Mouse (Mus musculus) induced T-regulatory cell, adult 2 months (primary cell): ENCODE measurements around the gene Aar2.
A peak's percentile ranks its signal among the peaks of the same experiment; 100 is the strongest.

Experiments
- DNase-seq: peaks from one replicate; pipeline ENCODE4 v3.0.0-alpha.2; 2012; ENCODE audit warnings: low read depth

Aar2 gene

DNA sequence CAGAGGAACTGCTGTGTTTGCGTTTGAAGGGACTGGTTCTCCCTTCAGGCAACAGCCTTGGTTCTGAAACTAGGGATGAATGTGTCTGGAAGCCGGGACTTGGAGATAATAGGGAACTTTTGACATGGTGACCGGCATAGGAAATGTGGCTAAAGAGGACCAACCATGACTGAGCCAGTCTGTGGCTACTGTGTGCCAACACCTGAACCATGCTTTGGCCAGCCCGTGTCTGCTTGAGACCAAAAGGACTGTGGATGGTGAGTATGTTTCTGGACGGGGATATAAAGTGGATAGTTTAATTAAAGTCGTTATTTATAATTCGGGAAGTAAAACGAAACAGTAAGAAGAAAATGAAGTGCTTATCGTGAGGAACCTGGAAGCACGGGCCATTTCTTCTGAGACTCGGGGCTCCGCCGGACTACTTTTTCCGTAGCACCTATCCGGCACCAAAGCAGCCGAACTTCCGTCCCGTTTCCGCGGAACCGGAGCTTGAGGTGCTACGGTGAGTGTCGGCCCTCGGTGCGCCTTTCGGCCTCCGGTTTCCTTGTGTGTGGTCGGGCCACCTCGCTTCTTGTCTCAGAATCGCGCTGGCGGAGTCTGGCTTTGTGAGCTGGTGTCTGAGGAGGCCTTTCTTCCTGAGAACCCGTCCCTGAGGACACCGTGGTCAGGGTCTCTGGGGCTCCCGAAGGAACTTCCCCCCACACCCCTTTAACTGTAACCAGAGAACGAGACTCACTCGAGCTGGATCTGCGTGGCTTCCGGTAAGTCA is at the start of gene Aar2:
Gene Aar2 (plus strand): TSS at position 462 of the 769 bp plus-strand sequence.
- peak; percentile 95 for DNase-seq

DNA sequence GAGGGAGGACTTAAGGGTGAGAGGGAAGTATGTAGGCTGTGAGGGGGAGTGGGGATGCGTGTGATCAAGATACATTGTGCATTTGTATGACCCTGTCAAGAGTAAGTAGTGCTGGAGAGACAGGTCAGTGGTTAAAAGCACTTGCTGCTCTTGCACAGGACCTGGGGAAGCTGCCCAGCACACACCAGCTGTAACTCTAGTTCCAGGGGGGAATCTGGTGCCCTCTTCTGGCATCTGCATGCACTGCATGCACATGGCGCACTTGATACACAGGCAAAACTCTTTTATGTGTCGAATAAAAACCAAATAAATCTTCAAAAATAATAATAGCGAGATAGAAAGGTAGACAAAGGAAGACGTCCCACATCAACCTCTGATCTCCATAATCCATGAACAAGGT is 49.5 kb upstream of the Aar2 start:
- DNase-seq = peak; percentile 40

DNA sequence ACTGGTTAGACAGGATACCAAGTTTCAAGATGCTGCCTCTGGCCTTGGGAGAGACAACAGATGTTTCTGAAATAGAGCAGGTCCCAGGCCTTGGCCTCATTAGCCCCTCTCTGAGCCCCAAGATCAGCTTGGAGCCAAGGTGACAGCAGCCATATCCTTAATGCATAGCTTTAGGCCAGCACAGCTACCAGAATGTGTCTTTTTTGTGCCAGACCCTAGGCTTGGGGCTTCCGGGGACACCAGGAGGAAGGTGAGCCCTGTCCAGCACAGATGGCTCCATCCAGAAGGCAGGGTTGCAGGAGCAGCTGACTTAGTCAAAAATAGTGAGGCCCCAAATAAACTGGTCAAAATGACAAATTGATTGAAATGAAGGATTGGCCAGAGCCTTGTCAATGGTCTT is 46.4 kb upstream of the Aar2 start:
- no peak for DNase-seq

DNA sequence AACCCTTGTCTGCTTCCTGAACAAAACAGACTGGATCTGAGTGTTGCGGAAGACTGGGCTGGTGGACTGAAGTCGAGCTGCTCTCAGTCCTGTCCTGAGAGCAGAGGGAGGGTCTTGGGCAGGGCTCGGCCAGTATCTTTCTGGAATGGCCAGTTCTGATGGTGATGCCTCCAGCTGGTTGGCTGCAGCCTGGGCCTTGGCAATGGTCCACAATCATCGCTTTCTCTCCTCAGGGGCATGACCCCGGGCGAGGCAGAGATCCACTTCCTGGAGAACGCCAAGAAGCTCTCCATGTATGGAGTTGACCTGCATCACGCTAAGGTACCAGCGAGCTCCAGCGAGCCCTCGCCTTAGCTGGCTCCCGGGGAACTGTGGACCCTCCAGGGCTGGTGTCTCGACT is 41.9 kb upstream of the Aar2 start:
- DNase-seq = no peak

DNA sequence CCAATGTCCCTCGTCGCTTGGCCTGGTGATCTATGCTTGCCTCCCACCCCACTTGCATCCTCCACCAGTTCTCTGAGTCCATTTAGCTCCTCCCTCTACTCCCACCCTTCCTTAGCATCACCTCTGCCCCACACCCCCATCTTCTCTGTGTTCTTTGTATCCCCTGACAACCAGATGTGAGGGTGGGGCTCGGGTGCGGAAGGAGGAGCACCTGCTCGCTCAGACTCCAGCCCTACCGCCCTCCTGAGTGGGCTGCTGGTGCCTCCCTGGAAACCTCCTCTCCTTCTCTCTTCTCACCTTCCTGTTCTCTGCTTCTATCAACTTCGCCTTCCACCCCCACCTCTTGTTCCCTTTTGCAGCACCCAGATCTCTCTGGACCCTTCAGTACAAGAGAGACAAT is 35.4 kb upstream of the Aar2 start:
- no peak for DNase-seq

DNA sequence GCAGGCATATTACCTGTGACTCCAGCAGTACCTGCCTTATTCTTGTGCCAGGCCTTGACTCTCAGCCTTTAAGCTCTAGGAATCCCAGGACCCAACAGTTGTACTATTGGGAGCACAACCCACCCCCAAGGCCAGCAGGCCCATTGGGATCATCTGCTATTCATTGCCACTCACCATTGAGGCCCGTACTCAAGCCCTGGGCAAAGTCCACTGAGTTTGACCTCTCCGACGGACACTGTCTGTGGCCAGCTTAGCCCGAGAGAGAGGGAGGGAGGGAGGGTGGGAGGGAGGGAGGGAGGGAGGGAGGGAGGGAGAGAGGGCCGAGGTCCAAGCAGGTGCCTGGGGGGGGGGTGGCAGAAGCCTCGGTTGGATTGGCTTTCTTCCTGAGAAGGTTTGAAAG is 34.8 kb upstream of the Aar2 start:
- DNase-seq = no peak

DNA sequence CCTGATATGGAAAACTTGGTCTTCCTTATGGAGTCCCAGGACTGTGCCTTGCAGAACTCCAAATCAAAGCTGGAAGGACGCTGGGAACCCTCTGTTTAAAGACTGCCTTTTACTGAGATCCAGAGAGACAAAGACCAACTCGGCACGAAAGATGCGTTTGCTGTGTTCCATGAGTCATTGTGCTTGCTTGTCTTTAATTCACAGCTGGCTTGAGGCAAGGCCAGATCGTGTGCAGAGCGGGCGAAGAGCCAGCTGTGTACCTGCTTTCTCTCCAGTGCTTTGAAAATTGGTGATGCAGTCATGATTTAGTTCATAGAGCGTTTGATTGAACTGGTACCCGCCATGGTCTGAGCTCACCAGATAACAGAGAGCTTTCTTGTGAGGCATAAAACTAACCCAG is 32.3 kb upstream of the Aar2 start:
- DNase-seq = no peak

DNA sequence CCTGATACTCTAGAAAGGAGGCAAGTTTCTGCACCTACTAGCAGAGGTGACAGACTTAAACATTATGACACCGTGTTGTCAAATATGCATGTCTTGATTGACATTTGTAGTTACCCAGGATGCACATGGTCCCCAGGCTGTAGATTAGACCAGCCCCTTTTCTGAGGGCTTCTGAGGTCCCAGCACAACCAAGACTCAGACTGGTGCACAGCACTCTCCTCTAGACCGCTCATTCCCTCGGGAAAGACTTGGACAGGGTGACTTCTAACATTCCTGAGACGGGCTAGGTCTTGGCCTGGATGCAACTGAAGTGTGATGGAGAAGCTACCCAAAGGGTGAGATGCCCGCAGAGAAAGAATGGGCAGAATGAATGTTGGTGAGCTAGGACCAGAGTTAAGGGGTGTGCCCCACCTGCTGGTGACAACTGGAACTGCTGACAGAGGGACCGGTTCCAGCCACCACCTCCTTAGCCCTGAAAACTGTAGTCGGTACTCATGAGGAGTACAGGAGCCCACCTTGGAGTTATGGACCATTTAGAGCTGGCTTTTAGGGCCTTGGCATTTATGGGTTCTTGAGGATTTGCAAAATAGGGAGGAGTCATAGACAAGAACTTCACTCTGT is 31.7 kb upstream of the Aar2 start:
- DNase-seq = peak; percentile 66

DNA sequence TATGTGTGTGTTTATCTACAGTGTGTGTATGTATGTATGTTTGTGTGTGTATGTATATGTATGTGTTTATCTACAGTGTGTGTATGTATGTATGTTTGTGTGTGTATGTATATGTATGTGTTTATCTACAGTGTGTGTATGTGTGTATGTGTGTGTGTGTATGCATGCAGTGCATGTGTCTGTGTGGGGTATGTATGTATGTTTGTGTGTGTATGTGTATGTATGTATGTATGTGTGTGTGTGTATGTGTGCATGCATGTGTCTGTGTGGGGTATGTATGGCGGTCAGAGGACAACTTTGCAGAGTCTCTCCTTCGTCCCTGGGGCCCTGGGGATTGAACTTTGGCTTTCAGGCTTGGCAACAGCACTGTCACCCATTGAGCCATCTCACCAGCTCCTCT is 30.7 kb upstream of the Aar2 start:
- peak; percentile 14 for DNase-seq

DNA sequence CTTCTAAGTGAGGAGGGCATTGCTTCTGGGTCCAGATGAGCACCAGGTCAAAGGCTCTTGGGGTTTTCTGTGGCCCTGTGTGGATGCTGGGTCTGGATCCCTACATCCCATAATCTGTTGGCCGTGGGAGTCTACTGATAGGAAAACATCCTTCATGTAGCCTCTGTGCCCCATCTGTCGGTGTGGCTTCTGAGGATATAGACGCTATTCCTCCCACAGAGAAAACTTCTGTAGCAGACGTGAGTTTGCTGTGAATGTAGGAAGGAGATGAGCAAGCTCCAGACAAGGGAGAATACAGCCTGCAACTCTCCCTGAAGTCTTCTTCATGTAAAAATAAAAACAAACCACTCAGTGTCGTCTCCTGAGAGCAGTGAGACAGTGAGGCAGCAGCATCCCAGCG is 29.1 kb upstream of the Aar2 start:
- no peak for DNase-seq

DNA sequence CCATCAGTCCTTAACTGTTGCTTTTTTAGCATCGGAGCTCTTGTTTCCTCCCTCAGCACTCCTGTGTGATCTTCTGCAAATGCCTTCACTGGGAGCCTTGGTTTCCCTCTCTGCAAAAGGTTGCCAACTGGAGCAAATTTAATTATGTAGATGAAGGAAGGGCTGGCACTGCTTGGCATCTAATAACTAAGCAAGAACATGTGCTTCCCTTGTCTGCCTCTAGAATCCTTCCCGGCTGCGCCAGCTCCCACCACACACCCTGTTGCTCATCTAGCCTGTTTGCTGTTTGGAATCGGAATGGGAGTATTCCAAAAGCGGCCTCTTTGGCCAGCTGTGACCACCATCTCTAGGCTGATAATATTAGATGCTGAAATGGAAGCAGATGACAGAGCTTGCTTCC is 27.8 kb upstream of the Aar2 start:
- no peak for DNase-seq

DNA sequence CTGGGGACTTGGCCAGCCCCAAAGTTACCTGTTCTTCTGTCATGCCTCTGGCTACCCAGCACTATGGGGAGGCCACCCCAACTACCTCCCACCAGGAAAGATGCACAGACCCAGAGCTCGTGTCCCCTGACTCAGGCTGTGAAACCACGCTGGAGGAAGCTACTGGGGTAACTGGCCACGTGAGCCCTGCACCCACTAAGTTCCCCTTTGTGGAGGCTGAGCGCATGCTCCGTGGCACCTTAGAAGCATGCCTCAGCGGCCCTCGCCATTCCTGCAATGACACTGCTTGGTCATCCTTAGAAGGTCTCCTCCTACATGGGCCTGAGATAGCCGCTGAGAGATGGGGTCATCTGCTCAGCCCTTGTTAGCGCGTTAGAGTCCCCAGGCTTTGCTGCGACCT is 24.4 kb upstream of the Aar2 start:
- no peak for DNase-seq

DNA sequence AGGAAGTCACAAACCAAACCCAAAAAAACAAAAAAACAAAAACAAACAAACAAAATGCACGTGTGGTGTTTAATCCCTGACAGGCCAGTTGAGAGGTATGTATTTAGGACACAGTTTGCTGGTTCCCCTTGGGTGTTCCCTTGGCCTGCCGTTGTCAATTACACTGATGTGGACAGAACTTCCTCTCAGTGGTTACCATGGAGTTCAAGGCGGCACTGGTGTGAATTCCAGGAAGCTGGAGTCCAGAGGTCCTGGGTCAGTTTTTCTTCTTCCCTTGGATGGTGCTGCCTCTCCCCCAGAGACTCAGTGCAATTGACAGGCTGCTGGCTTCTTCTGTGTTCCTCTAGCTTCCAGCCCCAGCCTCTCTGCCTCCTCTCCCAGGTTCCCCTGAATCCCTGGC is 23.3 kb upstream of the Aar2 start:
- no peak for DNase-seq

DNA sequence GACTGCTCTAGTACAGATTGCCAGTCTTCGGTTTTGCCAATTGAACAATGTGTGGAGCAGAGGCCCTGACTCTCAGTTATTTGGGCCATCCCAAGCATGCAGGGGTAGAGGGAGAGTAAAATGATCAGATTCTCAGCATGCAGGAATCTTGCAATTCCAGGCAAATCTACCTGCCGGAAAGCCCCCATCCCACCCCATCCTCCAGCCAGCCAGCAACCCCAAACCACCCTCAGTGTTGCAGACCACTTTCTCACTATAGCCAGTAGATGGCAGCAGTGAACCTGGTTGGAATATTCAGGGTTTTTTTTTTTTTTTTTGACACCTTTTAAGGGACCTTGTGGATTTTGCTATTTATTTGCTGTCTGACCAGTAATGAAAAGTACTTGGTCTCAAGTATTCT is 17.7 kb upstream of the Aar2 start:
- peak; percentile 66 for DNase-seq

DNA sequence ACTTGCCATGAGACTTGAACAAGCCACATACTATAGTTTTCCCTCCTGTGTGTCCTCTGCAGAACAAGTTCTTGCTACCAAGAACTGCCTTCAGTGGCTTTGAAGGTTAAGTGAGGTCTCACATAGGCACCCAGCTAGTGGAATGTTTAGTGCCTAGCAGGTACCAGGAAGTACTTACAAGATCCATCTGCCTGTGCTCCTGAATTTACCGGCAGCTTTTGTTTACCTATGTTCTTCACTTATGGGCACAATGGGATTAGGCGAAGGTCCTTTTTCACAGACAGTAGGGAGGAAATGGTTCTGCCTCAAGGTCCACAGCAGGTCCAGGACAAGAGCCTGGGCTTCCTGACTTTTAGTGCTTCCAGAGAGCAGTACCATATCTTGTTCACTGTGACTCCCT is 14.2 kb upstream of the Aar2 start:
- no peak for DNase-seq

DNA sequence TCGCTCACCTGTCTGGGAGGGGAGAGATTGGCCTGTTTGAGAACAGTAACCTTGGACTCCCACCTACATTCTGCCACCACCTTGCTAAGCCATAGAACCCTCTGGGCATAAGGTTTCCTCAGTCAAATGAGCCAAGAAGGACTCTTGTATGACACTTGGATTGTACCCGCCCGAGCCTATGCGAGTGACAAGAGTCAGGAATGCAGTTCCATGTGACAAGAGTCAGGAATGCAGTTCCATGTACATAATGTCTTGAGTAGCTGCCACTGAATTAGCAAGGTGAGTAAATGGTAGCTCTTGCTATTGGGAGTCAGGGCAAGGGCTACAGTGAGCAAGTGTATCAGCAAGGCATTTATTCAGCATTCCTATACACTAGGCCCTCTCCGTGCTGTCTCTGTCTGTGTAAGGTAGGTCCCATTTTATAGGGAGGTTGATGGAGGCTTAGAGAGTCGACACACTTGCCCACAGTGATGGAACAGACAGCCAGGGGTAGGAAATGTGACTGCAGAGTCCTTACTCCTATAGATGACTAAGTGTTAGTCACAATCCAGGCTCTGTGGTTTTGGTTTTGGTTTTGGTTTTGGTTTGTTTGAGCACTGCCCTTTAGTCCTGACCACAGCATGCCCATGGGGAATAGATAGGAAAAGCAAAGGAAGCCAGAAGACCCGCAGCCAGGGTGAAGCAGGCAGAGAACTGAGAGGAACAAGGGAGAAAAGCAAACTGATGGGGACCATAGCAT is 8.4 kb upstream of the Aar2 start:
- DNase-seq = peak; percentile 15

DNA sequence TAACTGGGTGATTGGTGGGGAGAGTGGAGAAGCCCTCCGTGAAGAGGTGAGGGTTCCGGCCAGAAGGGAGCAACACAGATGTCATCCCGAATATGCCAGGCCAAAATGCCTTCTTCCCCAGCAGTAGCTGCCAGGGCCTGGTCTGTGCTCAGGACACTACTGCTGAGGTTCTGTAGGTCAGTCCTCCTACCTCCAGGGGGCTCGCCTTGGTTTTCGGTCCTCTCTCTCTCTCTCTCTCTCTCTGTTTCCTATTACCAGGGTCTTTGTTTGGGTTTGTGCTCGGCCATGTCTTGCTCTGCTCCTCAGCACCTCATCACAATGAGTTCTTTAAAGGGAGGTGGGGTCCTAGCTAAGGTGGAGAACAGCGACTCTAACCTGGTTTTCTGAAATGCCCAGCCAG is 6.4 kb upstream of the Aar2 start:
- DNase-seq = no peak

DNA sequence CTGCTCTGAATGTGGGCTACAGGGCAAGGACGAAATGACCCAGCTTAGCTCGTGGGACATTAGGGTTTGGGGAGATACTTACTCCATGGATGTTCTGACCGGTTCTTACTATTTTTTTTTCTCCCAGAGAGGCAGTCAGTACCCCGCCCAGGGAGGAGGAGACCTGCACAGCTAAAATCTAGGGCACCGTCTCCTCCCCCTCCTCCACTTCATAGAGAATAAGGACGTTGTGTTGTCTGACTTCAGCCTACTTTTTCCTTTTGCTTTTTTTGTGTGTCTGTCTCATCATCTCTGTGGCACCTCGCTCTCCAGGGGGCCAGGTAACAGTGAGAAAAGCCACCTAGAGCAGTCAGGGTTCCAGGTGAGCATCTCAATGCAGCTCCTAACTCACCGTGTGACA is 5.0 kb upstream of the Aar2 start:
- no peak for DNase-seq

DNA sequence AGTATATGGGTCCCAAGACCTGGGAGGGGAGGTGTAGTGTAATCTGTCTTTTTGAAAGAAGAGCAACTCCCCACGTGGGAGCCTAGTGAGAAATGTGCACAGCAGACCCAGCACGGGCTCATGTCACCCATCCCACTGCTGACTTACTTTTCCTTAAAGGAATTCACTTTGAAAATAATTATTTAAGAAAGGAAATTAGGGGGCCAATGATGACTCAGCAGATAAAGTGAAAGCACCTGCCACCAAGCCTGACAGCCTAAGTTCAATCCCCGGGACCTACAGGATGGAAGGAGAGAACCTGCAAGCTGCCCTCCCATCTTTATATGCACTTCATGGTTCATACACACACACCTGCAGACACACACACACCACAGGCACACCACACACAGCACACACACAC is 3.6 kb upstream of the Aar2 start:
- DNase-seq = no peak

DNA sequence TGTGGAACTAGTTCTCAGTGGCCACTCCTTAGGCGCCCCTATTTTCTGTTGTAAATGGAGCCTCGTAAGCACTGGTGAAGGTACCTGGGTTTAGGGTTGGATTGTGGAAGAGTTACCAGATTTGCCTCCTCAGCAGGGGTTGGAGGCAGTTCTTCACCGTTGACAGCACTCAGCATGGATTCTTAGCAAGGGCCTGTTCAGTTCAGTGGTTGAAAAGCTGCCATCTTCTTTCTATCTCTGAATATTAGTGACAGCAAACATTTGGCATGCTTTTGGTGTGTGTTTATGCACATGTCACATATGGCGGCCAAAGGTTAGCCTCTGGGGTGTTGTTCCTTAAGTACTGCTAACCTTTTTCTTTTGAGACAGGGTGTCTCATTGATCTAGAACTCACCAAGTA is 5.0 kb downstream of the Aar2 start:
- no peak for DNase-seq

DNA sequence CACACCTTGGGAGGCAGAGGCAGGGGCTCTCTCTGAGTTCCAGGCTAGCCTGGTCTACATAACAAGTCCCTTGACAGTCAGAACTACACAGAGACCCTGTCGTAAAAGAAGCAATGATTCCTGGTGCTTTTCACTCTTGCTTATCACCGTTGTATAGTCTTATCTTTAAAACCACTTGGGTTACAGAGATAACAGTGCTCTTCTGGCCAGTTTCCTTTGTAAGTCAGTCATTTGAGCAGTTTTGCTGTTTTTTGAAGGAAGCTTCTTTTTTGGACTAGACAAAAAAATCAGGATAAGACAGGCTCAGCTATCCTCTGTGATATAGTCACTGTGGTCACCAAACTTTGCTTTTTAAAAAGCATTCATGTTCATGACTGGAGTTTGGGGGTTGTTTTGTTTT is 14.4 kb downstream of the Aar2 start:
- DNase-seq = no peak

DNA sequence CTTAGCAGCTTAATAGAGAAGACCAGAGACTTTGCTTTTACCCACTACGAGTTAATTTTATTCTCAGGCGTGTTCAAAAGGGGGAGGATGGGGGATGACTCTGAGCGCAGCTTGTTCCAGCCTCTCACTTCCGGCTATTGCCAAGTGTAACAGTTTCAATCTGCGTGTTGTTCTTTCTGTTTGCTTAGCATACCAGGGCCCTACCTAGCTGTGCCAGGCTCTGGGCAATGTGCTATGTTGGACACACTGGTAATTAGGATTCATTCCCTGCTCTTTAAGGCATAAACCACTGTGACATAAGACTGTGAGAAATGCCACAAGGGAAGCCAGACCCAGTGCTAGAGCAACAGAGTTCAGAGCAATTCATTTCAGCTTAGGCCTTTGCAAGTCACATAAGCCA is 16.2 kb downstream of the Aar2 start:
- DNase-seq = no peak

DNA sequence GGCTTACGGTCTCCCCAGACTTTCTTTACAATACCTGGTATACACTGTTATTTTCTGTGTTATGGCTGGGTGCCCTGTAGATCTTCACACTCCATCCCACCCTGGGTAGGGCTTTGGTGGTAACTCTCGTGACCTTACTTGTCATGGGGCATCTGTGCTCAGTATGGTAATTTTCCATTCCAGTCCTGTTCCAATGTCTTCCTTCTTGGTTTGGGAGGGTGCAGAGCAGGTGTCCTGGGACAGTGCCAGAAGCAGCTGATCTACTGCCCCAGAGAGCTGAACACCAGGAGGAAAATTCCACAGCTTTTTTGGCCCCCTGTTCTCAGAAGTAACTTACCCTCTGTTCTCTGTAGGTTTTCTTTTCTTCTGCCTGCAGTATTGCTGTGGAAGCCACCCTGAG is 19.1 kb downstream of the Aar2 start:
- DNase-seq = no peak
